Mouse (Mus musculus): Measurements from ENCODE around the gene Tcaim.

- TF ChIP-seq CTCF (IDR thresholded peaks at IDR 0.05; ENCODE audit: control insufficient read depth, insufficient read depth, low read length): no peak
- no peak for TF ChIP-seq POLR2A (IDR thresholded peaks at IDR 0.05; ENCODE audit: borderline replicate concordance, control insufficient read depth, low read depth, low read length)
These were observed 69.8 kb downstream of the Tcaim start for GRCm38 (mm10) chr9:122875145-122875544.

Data from bone marrow, adult 2 months (tissue).